Mouse (Mus musculus) intestine, embryonic 15.5 days (tissue): ENCODE measurements around the gene Syt1. TPM values are rescaled to one million over a fixed set of nuclear protein-coding genes. Genes with fewer than 3 reads are reported as not detected.

Source experiments
- ATAC-seq: fragments of 200-750 bp; cut with Nextera tagmentation; 2 replicates; pipeline ENCODE4 v1.8.0; 2017; ENCODE audit warnings: moderate TSS enrichment, moderate library complexity
- H3K27ac ChIP-seq: fragments of 300-500 bp; sonication (generic); 2 replicates; pipeline ENCODE4 v1.5.1; 2015; ENCODE audit warnings: mild to moderate bottlenecking, inconsistent platforms
- H3K27me3 ChIP-seq: fragments of 300-500 bp; sonication (generic); replicated peaks from 2 replicates; pipeline ENCODE4 v1.6.1; 2015; ENCODE audit warnings: inconsistent platforms
- H3K36me3 ChIP-seq: fragments of 300-500 bp; sonication (generic); 2 replicates; pipeline ENCODE4 v1.6.1; 2015; ENCODE audit warnings: inconsistent platforms
- H3K4me1 ChIP-seq: fragments of 300-500 bp; sonication (generic); replicated peaks from 2 replicates; pipeline ENCODE4 v1.6.1; 2015; ENCODE audit warnings: inconsistent platforms
- H3K4me2 ChIP-seq: fragments of 300-500 bp; sonication (generic); replicated peaks from 2 replicates; pipeline ENCODE4 v1.6.1; 2015; ENCODE audit warnings: mild to moderate bottlenecking, inconsistent platforms
- H3K4me3 ChIP-seq: fragments of 300-500 bp; sonication (generic); replicated peaks from 2 replicates; pipeline ENCODE4 v1.5.1; 2015; ENCODE audit warnings: inconsistent platforms
- H3K9ac ChIP-seq: fragments of 300-500 bp; sonication (generic); 2 replicates; pipeline ENCODE4 v1.6.1; 2015; ENCODE audit warnings: inconsistent platforms
- H3K9me3 ChIP-seq: fragments of 300-500 bp; sonication (generic); 2 replicates; pipeline ENCODE4 v1.6.1; 2016; ENCODE audit warnings: inconsistent platforms
- WGBS: fragments of 180-500 bp; shearing (Covaris S2); methylation state at CpG from one replicate; pipeline ENCODE4 v1.1.7; 2015; 5-methylcytosine and 5-hydroxymethylcytosine counted together
- polyA plus RNA-seq: library from polyadenylated mRNA; unstranded; fragments of >200 nt; fragmentation: Nextera tagmentation; extraction: Ambion mirVana; gene quantifications from 2 replicates; pipeline ENCODE4 v1.2.1, GENCODE M21; 2015

Gene Syt1
- polyA plus RNA-seq, 1 experiment from 2014 or later: 10.0 TPM

GRCm38 (mm10) chr10:108541555-108541954 lies 469.2 kb downstream of the Syt1 start:
- Histone ChIP-seq H3K9me3 (no peaks in the 10 kb centered on the region), H3K4me2 (no peak overlapping the region), H3K27ac (no peak overlapping the region), H3K9ac (no peak overlapping the region), H3K27me3 (no peaks in the 10 kb centered on the region), H3K4me3 (no peak overlapping the region), H3K4me1 (no peaks in the 10 kb centered on the region), H3K36me3 (no peaks in the 10 kb centered on the region)
- 79% methylated on average over 9 of the region's 9 CpGs for WGBS
- ATAC-seq: no peak

- ATAC-seq: no peak
- no peaks in the 10 kb centered on the region for H3K36me3 ChIP-seq
- WGBS: 58% methylated on average over 3 of the region's 3 CpGs
- no peak overlapping the region for H3K27ac ChIP-seq
- H3K4me3 ChIP-seq: no peak overlapping the region
- H3K9me3 ChIP-seq: no peaks in the 10 kb centered on the region
- H3K4me2 ChIP-seq: no peak overlapping the region
- H3K4me1 ChIP-seq: no peaks in the 10 kb centered on the region
- H3K27me3 ChIP-seq: no peaks in the 10 kb centered on the region
- no peak overlapping the region for H3K9ac ChIP-seq
Observed at GRCm38 (mm10) chr10:108538546-108538945, 472.2 kb downstream of the Syt1 start.

- peak; percentile 71 for ATAC-seq
- Histone ChIP-seq H3K4me1 (no peaks in the 10 kb centered on the region), H3K36me3 (no peaks in the 10 kb centered on the region), H3K9me3 (no peaks in the 10 kb centered on the region), H3K4me3 (no peak overlapping the region), H3K9ac (no peak overlapping the region), H3K27me3 (no peaks in the 10 kb centered on the region), H3K4me2 (no peak overlapping the region), H3K27ac (no peak overlapping the region)
- 60% methylated on average over 9 of the region's 9 CpGs for WGBS
Observed at GRCm38 (mm10) chr10:108537641-108538040, 473.1 kb downstream of the Syt1 start.

- Histone ChIP-seq H3K4me3 (no peak overlapping the region), H3K9me3 (no peaks in the 10 kb centered on the region), H3K4me1 (no peaks in the 10 kb centered on the region), H3K27ac (no peak overlapping the region), H3K36me3 (no peaks in the 10 kb centered on the region), H3K4me2 (no peak overlapping the region), H3K9ac (no peak overlapping the region), H3K27me3 (no peaks in the 10 kb centered on the region)
- no peak; the same call in 1 of the 2 replicates for ATAC-seq
- 47% methylated on average over 5 of the region's 5 CpGs for WGBS
Observed at GRCm38 (mm10) chr10:108535922-108536321, 474.9 kb downstream of the Syt1 start.

- H3K4me2 ChIP-seq: no peak overlapping the region
- 82% methylated on average over 4 of the region's 4 CpGs for WGBS
- no peaks in the 10 kb centered on the region for H3K27me3 ChIP-seq
- H3K36me3 ChIP-seq: no peaks in the 10 kb centered on the region
- H3K9ac ChIP-seq: no peak overlapping the region
- H3K4me3 ChIP-seq: no peak overlapping the region
- H3K9me3 ChIP-seq: no peaks in the 10 kb centered on the region
- no peak overlapping the region for H3K27ac ChIP-seq
- ATAC-seq: no peak
- no peaks in the 10 kb centered on the region for H3K4me1 ChIP-seq
Observed at GRCm38 (mm10) chr10:108534112-108534511, 476.7 kb downstream of the Syt1 start.

GRCm38 (mm10) chr10:108532916-108533315 lies 477.9 kb downstream of the Syt1 start:
- H3K27me3 ChIP-seq: no peaks in the 10 kb centered on the region
- H3K9ac ChIP-seq: no peak overlapping the region
- H3K27ac ChIP-seq: no peak overlapping the region
- H3K4me3 ChIP-seq: no peak overlapping the region
- H3K4me1 ChIP-seq: no peaks in the 10 kb centered on the region
- no peaks in the 10 kb centered on the region for H3K36me3 ChIP-seq
- ATAC-seq: no peak
- WGBS: 92% methylated on average over 11 of the region's 11 CpGs
- H3K4me2 ChIP-seq: no peak overlapping the region
- H3K9me3 ChIP-seq: no peaks in the 10 kb centered on the region

GRCm38 (mm10) chr10:108532283-108532682 lies 478.5 kb downstream of the Syt1 start:
- no peak overlapping the region for H3K27ac ChIP-seq
- H3K4me2 ChIP-seq: no peak overlapping the region
- no peaks in the 10 kb centered on the region for H3K9me3 ChIP-seq
- no peaks in the 10 kb centered on the region for H3K27me3 ChIP-seq
- no peaks in the 10 kb centered on the region for H3K4me1 ChIP-seq
- no peak for ATAC-seq
- no peaks in the 10 kb centered on the region for H3K36me3 ChIP-seq
- no peak overlapping the region for H3K9ac ChIP-seq
- 81% methylated on average over 9 of the region's 9 CpGs for WGBS
- H3K4me3 ChIP-seq: no peak overlapping the region

GRCm38 (mm10) chr10:108531641-108532040 lies 479.1 kb downstream of the Syt1 start:
- Histone ChIP-seq H3K4me3 (no peak overlapping the region), H3K9ac (no peak overlapping the region), H3K36me3 (no peaks in the 10 kb centered on the region), H3K4me2 (no peak overlapping the region), H3K4me1 (no peaks in the 10 kb centered on the region), H3K27ac (no peak overlapping the region), H3K27me3 (no peaks in the 10 kb centered on the region), H3K9me3 (no peaks in the 10 kb centered on the region)
- 31% methylated on average over 4 of the region's 4 CpGs for WGBS
- ATAC-seq: peak; percentile 29; the same call in 1 of the 2 replicates

GRCm38 (mm10) chr10:108531111-108531510 lies 479.7 kb downstream of the Syt1 start:
- Histone ChIP-seq H3K9me3 (no peaks in the 10 kb centered on the region), H3K4me3 (no peak overlapping the region), H3K4me2 (no peak overlapping the region), H3K9ac (no peak overlapping the region), H3K27ac (no peak overlapping the region), H3K4me1 (no peaks in the 10 kb centered on the region), H3K36me3 (no peaks in the 10 kb centered on the region), H3K27me3 (no peaks in the 10 kb centered on the region)
- WGBS: 48% methylated on average over 4 of the region's 4 CpGs
- peak; percentile 86 for ATAC-seq

- WGBS: 89% methylated on average over 7 of the region's 7 CpGs
- no peak overlapping the region for H3K4me2 ChIP-seq
- H3K9me3 ChIP-seq: no peaks in the 10 kb centered on the region
- no peak overlapping the region for H3K27ac ChIP-seq
- H3K27me3 ChIP-seq: no peaks in the 10 kb centered on the region
- no peaks in the 10 kb centered on the region for H3K4me1 ChIP-seq
- no peak for ATAC-seq
- H3K4me3 ChIP-seq: no peak overlapping the region
- H3K36me3 ChIP-seq: no peaks in the 10 kb centered on the region
- H3K9ac ChIP-seq: no peak overlapping the region
Observed at GRCm38 (mm10) chr10:108528338-108528737, 482.4 kb downstream of the Syt1 start.

GRCm38 (mm10) chr10:108525506-108525905 lies 485.3 kb downstream of the Syt1 start:
- 91% methylated on average over 11 of the region's 11 CpGs for WGBS
- Histone ChIP-seq H3K9me3 (no peaks in the 10 kb centered on the region), H3K27me3 (no peaks in the 10 kb centered on the region), H3K4me1 (no peaks in the 10 kb centered on the region), H3K4me3 (no peak overlapping the region), H3K9ac (no peak overlapping the region), H3K4me2 (no peak overlapping the region), H3K36me3 (no peaks in the 10 kb centered on the region), H3K27ac (no peak overlapping the region)
- ATAC-seq: no peak

- no peak for ATAC-seq
- Histone ChIP-seq H3K27ac (no peak overlapping the region), H3K4me1 (no peaks in the 10 kb centered on the region), H3K9me3 (no peaks in the 10 kb centered on the region), H3K4me3 (no peak overlapping the region), H3K4me2 (no peak overlapping the region), H3K36me3 (no peaks in the 10 kb centered on the region), H3K27me3 (no peaks in the 10 kb centered on the region), H3K9ac (no peak overlapping the region)
- 63% methylated on average over 6 of the region's 6 CpGs for WGBS
Observed at GRCm38 (mm10) chr10:108524306-108525029, 486.3 kb downstream of the Syt1 start.

GRCm38 (mm10) chr10:108519156-108519555 lies 491.6 kb downstream of the Syt1 start:
- H3K9me3 ChIP-seq: no peaks in the 10 kb centered on the region
- WGBS: 37% methylated on average over 6 of the region's 6 CpGs
- no peak overlapping the region for H3K9ac ChIP-seq
- no peak overlapping the region for H3K4me3 ChIP-seq
- no peaks in the 10 kb centered on the region for H3K27me3 ChIP-seq
- no peak for ATAC-seq
- no peak overlapping the region for H3K27ac ChIP-seq
- no peaks in the 10 kb centered on the region for H3K36me3 ChIP-seq
- H3K4me2 ChIP-seq: no peak overlapping the region
- no peaks in the 10 kb centered on the region for H3K4me1 ChIP-seq
